Mouse (Mus musculus) megakaryocyte-erythroid progenitor cell, adult 5 weeks (primary cell): ENCODE results near the gene Qars. TPM values are rescaled to one million over a fixed set of nuclear protein-coding genes. Genes with fewer than 3 reads are reported as not detected.

Source experiments
- polyA plus RNA-seq: library from polyadenylated mRNA; stranded (reverse); fragments of >175 nt; gene quantifications from 2 replicates; pipeline ENCODE4 v1.2.3, GENCODE M21; 2012

The Qars gene
- polyA plus RNA-seq, result 117 and 129 TPM in 2 replicates

GRCm38 (mm10) chr9:108507619-108508434, at the start of gene Qars:
Qars (plus strand) TSS chr9:108507706.

GRCm38 (mm10) chr9:108460319-108461178, 47.0 kb upstream of the Qars start, which contains the start of gene Ccdc71:
Ccdc71 (plus strand) TSS chr9:108460527.

GRCm38 (mm10) chr9:108461181-108461631, 46.3 kb upstream of the Qars start, which contains the start of gene Klhdc8b:
Klhdc8b (minus strand) TSS chr9:108461581.

GRCm38 (mm10) chr9:108479721-108480351, 27.7 kb upstream of the Qars start, which contains the start of gene Lamb2:
Lamb2 (plus strand) TSS chr9:108479736.

GRCm38 (mm10) chr9:108490559-108491285, 16.8 kb upstream of the Qars start, which contains the start of gene Usp19:
Usp19 (plus strand) TSS chr9:108490602.

GRCm38 (mm10) chr9:108516380-108517251, 9.1 kb downstream of the Qars start, which contains the start of gene Qrich1:
Qrich1 (plus strand) TSS chr9:108516806.

GRCm38 (mm10) chr9:108560227-108560841, 52.8 kb downstream of the Qars start, which contains the start of gene Impdh2:
Impdh2 (plus strand) TSS chr9:108560286.

Other genes starting within 250 kb of the Qars start
- 12.5 and 12.7 TPM in 2 replicates for gene Dag1, start 243.7 kb upstream of the Qars start, polyA plus RNA-seq
- 0.28 and 0.59 TPM in 2 replicates for gene Nicn1, start 217.3 kb upstream of the Qars start, polyA plus RNA-seq
- 0.04 and 0.23 TPM in 2 replicates for gene Amt, start 210.9 kb upstream of the Qars start, polyA plus RNA-seq
- gene Rhoa, start 201.6 kb upstream of the Qars start, polyA plus RNA-seq, result 110 and 123 TPM in 2 replicates
- 1.8 and 2.2 TPM in 2 replicates for gene Tcta, start 201.5 kb upstream of the Qars start, polyA plus RNA-seq
- gene Gpx1, start 168.8 kb upstream of the Qars start, polyA plus RNA-seq, result 608 and 718 TPM in 2 replicates
- 70.5 and 73.8 TPM in 2 replicates for gene Usp4, start 159.9 kb upstream of the Qars start, polyA plus RNA-seq
- gene 1700102P08Rik, start 114.9 kb upstream of the Qars start, polyA plus RNA-seq, result 1.7 and 3.6 TPM in 2 replicates
- 0.04 and 0.11 TPM in 2 replicates for gene Ccdc36, start 79.2 kb upstream of the Qars start, polyA plus RNA-seq
- not detected in 2 replicates for gene BC048562, start 71.2 kb upstream of the Qars start, polyA plus RNA-seq
- 13.1 and 13.7 TPM in 2 replicates for gene Ccdc71, start 47.2 kb upstream of the Qars start, polyA plus RNA-seq
- 16.9 and 18.1 TPM in 2 replicates for gene Klhdc8b, start 46.1 kb upstream of the Qars start, polyA plus RNA-seq
- 0.40 and 0.66 TPM in 2 replicates for gene Lamb2, start 28.0 kb upstream of the Qars start, polyA plus RNA-seq
- gene Usp19, start 17.1 kb upstream of the Qars start, polyA plus RNA-seq, result 150 and 194 TPM in 2 replicates
- gene Qrich1, start 9.1 kb downstream of the Qars start, polyA plus RNA-seq, result 101 and 122 TPM in 2 replicates
- 127 and 152 TPM in 2 replicates for gene Impdh2, start 52.6 kb downstream of the Qars start, polyA plus RNA-seq
- 12.2 and 15.7 TPM in 2 replicates for gene Ndufaf3, start 59.7 kb downstream of the Qars start, polyA plus RNA-seq
- gene Dalrd3, start 62.2 kb downstream of the Qars start, polyA plus RNA-seq, result 121 and 172 TPM in 2 replicates
- gene Wdr6, start 71.0 kb downstream of the Qars start, polyA plus RNA-seq, result 10.9 and 13.4 TPM in 2 replicates
- gene P4htm, start 90.0 kb downstream of the Qars start, polyA plus RNA-seq, result 3.3 and 5.9 TPM in 2 replicates
- 112 and 130 TPM in 2 replicates for gene Arih2, start 141.7 kb downstream of the Qars start, polyA plus RNA-seq
- 10.8 and 12.1 TPM in 2 replicates for gene Slc25a20, start 154.4 kb downstream of the Qars start, polyA plus RNA-seq
- gene Prkar2a, start 181.6 kb downstream of the Qars start, polyA plus RNA-seq, result 9.0 and 9.9 TPM in 2 replicates